Mouse (Mus musculus) erythroid progenitor cell, adult 5-6 weeks (primary cell): Measurements from ENCODE around the gene Zfp719. TPM values are rescaled to one million over a fixed set of nuclear protein-coding genes. Genes with fewer than 3 reads are reported as not detected.

ENCODE experiments used
- ATAC-seq: replicated peaks from 2 replicates; pipeline ENCODE4 v1.8.0; 2016; ENCODE audit warnings: moderate number of reproducible peaks, mild to moderate bottlenecking, moderate TSS enrichment, inconsistent platforms; ENCODE audit not compliant: poor library complexity, low FRiP score, severe bottlenecking
- total RNA-seq, 2 experiments: library from RNA; stranded (forward) in 1 of 2; stranded (reverse) in 1 of 2; fragments of 150-400 nt in 1 of 2; fragments of 186-747, 209-891 nt in 1 of 2; gene quantifications; 2 replicates each; pipeline versions ENCODE4 v1.2.3 to v1.2.4; 2015 to 2017; ENCODE audit warnings: low replicate concordance in 2 of 2

The Zfp719 gene
- total RNA-seq, 2 experiments from 2014 or later = 0.15 to 0.84 TPM

DNA sequence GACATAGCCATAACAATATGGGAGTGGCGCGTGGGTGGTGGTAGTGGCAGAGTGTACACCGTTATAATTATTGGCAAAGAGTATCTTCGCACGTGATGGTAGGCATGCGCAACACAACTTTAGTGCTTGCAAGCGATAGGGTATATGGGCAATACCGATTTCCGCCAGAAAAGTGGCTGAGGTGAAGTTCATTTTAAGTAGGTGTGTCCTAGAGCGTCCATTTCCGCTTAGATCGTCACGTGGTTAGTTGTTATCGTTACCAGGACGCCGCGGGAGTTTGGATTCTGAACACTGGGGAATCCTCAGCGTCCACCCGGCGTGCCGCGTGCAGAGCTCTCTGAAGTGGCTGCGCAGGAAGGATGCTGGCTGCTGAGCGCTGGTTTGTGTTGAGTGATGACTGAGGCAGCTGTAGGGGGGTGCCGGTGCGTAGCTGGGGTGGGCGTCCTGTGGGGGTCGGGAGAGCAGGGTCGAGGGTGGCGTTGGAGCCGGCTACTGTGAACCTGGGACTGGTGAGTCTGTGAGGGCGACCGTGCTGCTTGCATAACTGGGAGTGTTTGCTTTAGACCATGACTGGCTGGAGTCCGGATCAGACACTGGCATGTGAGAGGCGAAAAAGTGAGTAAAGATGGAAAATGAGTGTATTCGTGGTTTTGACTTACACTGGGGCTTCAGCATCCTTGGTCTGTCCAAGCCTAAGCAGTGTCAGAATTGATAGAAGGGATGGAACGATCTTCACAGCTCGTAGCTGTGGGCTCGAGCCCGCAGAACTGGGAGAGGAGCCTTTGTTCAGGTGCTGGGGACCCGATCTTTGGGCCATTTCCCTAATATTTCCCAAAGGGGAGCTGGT lies 27.7 kb downstream of the Zfp719 start, which contains the start of gene Zfp819:
Zfp819 (plus strand) TSS at position 274 of the 847 bp plus-strand sequence.
- no peak for ATAC-seq

DNA sequence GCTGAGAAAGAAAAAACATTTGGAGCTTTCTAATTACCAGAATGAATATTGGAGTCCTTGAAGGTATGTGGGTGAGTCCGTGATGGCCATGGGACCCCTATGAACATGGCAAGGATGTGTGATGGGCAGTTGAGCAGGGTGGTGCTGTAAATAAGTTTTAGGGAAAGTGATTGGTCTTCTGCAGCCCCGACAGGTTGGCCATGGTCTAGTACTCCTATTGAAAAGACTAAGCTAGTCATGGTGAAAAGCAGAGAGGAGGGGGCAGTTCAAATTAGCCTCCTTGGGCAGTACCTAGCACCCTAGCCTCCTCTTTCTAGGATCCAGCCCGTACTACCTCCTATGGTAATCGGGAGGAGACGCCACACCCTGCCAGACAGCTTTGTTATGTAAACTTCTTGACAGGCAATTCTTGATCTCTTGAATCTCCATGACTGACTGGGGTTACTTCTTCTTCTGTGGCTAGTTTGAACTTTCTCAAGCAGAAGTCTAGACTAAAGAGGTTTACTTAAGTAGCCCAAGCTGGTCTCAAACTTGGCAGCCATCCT lies 28.4 kb downstream of the Zfp719 start:
- no peak for ATAC-seq

DNA sequence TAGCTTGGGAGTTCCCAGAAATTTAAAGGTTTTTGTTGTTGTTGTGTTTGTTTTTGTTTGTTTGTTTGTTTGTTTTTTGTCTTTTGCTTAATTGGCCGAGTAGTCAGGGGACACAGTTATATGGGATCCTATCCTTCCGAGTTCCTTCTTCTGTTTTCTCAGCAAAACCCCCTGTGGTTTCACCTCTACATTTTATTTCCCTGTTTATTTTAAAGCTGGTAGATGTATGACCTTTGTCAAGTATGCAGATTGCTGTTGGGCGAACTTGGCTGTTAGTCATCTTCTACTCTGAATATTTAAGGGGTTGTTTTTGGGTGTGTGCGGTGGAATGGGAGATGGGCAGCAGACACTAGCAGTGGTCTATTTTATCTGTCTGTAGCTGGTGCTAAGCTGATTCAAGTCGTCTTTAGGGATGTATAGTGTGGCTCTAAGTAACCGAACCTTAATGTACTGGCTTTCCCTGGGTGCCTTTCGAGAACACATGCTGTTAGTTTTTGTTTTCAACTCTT lies 29.0 kb downstream of the Zfp719 start:
- no peak for ATAC-seq

DNA sequence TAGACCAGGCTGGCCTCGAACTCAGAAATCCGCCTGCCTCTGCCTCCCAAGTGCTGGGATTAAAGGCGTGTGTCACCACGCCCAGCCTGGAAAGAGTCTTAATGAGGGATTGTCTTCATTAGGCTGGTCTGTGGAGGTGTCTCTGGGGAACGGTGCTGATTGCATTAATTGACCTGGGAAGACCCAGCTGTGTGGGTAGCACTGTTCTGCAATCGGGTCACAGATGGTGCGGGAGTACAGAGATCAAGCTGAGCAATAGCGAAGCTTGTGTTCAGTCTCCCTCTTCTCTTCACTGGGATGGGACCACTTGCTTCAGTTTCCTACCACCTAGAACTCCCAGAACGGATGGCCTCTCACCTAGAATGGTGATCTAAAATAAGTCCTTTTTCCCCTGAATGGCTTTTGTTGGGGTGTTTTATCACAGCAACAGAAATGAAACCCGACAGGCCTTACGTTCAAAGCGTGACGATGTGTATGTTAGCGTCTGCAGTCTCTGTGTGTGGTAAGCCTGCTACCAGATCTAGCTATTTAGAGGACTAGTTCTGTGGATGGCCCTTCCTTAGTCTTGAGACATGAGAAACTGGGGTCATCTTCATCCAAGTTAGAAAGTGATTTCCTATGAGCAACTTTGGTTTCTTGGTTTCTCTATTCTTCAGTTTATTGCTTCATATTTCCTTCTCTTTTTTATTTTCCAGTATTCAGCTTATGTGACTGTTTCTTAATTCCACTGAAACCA lies 34.6 kb downstream of the Zfp719 start:
- no peak for ATAC-seq

DNA sequence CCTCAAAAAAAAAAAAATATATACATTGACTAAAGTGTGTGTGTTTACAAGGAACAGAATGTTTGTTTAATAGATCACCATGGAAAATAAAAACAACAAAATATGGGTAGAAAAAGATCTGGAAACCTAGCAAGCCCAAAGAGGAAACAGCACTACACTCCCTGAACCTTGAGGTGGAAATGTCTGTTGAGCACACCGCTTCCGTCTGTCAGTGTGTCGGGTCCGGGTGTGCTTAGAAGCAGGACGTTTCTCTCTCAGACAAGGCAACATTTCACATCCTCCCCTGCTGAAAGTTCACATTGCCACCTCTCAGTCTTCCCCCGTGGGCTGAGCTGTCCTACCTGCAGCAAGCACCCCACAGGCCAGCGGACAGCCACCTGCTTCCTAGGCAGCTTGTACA lies 43.5 kb downstream of the Zfp719 start:
- ATAC-seq = no peak

DNA sequence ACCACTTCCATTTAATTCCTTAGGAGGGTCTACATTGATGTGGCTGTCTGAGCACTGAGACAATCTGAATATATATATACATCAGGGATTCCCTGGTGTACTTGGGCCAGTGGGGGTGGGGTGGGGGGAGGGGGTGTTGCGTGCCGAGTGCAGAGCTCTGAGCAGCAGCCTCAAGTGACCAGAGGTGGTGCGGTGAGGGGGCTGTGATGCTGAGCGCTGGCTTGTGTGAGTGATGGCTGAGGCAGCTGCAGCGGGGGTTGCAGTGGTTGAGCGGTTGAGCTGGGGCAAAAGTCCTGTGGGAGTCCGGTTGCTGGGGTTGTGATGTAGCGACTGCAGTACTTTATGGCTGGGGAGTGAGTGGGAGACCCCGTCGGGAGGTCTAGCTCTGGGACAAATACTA lies 44.4 kb downstream of the Zfp719 start:
- no peak for ATAC-seq

DNA sequence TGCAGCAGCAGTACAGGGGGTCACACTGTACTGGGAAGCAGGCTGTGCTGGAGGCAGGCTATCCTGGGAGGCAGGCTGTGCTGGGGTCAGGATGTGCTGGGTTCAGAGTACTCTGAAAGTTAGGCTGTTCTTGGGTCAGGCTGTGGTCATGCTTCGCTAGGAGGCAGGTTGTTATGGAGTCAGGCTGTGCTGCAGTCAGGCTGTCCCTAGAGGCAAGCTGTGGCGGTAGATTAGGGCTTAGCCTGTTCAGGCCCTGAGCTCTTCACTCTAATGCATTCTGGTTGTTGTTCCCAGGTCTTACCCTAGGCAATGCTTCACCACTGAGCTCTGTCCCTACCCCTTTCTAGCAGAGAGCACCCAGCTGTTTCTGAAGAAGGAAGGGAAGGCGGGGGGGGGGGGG lies 45.7 kb downstream of the Zfp719 start:
- ATAC-seq = no peak

DNA sequence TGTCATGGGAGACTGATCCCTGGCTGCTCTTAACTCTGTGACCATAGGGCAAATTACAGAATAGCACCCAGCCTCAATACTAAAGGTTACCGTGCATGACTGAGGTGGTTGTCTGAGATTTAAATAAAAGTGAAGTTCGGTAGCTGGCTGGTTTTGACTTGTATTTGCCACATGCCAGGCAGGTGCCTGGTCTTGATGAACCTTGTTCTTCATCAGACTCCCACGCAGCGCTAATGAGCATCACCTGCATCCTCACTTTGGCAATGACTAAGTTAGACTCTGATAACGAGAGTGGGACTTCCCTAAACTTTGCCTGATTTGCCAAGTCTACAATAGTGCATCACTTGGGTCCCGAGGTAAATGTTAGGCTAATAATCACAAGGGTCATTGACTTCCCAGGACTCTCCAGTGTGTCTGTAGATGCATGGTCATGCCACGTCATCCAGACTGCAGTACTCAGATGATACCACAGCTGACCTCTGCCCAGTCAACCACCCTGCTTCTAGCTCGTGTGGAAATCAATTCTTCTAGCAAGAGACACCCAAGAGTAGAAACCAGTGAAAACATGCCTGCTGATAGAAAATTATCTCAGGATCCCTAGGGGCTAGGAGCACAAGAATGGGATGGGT lies 46.5 kb downstream of the Zfp719 start:
- no peak for ATAC-seq

DNA sequence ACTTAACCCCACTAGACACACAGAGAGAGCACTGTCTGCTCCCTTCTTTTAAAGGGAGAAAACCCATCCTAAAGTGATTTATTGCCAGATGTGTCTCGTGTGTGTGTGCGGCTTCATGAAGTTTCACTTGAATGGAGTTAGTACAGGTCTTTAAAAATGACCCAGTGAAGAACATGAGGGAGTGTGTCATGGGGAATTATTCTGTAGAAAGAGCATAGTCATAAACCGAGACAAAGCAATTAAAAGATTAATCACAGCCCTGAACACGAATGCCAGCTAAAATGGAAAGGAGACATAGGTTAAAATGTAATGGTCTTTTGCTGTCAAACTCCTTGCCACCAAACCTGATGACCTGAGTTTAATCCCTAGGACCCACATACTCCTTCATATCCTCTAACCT lies 54.5 kb downstream of the Zfp719 start:
- no peak for ATAC-seq

DNA sequence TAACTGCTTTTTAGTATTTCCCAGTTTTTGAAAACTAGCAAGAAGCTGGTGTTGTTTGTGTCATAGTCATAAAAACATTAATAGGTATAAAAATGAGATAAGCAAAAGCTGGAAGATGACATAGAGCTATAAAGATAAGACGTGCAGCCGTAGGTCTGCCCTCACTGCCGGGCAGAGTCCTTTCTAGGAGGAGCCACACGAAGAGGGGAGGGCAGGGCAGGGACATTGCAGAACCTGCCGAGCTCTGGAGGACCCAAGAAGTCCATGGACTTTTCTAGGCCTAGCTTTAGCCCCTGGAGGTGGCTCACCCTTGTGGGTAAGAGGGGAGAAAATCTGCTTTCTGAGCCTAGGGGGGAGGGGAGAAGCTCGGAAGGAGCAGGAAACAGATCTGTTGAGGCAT lies 55.1 kb downstream of the Zfp719 start, which contains the start of gene Ceacam18:
Ceacam18 (plus strand) TSS at position 208 of the 400 bp plus-strand sequence.
- ATAC-seq = no peak

DNA sequence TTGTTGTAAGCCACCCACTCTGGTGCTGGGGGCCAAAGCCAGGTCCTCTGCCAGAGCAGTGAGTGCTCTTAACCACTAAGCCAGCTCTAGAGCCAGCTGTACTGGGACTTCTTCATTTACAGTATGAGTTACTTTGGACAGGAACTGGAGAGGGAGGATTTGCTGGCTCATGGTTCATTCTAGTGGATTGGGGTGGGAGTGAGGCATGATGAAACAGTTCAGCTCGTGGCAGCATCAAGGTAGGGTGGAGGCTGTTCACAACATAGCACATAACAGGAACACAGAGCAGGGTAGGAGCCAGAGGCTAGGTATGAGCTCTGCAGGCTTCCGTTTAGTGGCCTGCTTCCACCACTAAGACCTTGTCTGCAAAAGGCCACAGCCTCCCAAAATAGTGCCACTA lies 56.8 kb downstream of the Zfp719 start:
- ATAC-seq = no peak

DNA sequence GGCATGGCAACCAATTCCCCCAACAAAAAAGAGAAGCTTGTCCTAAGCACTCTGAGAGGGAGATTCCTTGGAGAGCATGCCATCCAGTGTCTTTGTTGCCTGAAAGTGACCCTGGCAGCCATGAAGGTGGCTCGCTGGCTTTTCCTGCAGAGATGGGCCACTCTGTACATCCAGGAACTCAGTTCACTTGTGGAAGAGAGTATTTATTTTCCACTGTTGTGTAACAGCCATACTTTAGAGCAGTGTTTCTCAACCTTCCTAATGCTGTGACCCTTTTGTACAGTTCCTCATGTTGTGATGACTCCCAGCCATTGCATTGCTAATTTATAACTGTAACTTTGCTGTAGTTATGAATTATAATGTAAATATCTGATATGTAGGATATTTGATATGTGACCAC lies 57.7 kb downstream of the Zfp719 start:
- no peak for ATAC-seq

DNA sequence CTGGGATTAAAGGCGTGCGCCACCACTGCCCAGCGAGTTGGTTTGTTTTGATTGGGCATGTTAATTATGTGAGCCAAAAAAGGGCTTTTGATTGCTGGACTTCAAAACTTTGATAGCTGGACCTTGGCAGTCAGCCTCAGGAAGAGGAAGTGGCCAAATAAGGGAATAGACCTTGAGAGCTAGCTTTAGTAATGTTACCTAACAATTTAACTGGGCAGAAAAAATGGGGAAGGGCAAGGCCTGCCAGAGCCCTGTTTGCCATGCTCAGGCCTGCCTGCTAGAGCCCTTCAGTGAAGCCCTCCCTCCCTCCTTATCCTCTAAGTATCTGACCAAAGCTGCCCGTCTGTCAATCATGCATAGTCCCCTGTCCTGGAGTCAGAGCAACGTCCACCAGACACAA lies 63.2 kb downstream of the Zfp719 start:
- no peak for ATAC-seq

Other genes with a start within 250 kb of the Zfp719 start
- gene Siglecf, start 228.3 kb upstream of the Zfp719 start, total RNA-seq (2015; ENCODE audit: low replicate concordance) = 6.3 and 10.5 TPM in 2 replicates
- 1.8 and 2.9 TPM in 2 replicates for gene Siglecf, start 228.3 kb upstream of the Zfp719 start, total RNA-seq (2017; ENCODE audit: low replicate concordance)
- 9.4 and 12.2 TPM in 2 replicates for gene Siglecg, start 171.4 kb upstream of the Zfp719 start, total RNA-seq (2015; ENCODE audit: low replicate concordance)
- gene Siglecg, start 171.4 kb upstream of the Zfp719 start, total RNA-seq (2017; ENCODE audit: low replicate concordance) = 4.2 and 7.0 TPM in 2 replicates
- not detected in 2 replicates for gene Lim2, start 151.9 kb upstream of the Zfp719 start, total RNA-seq (2015; ENCODE audit: low replicate concordance)
- gene Lim2, start 151.9 kb upstream of the Zfp719 start, total RNA-seq (2017; ENCODE audit: low replicate concordance) = not detected in 2 replicates
- 114 and 122 TPM in 2 replicates for gene Nkg7, start 142.5 kb upstream of the Zfp719 start, total RNA-seq (2015; ENCODE audit: low replicate concordance)
- 9.2 and 24.6 TPM in 2 replicates for gene Nkg7, start 142.5 kb upstream of the Zfp719 start, total RNA-seq (2017; ENCODE audit: low replicate concordance)
- not detected in 2 replicates for gene Cldnd2, start 138.8 kb upstream of the Zfp719 start, total RNA-seq (2015; ENCODE audit: low replicate concordance)
- not detected in 2 replicates for gene Cldnd2, start 138.8 kb upstream of the Zfp719 start, total RNA-seq (2017; ENCODE audit: low replicate concordance)
- gene Etfb, start 135.5 kb upstream of the Zfp719 start, total RNA-seq (2015; ENCODE audit: low replicate concordance) = 46.5 and 102 TPM in 2 replicates
- gene Etfb, start 135.5 kb upstream of the Zfp719 start, total RNA-seq (2017; ENCODE audit: low replicate concordance) = 70.3 and 109 TPM in 2 replicates
- not detected in 2 replicates for gene Gm45233, start 135.5 kb upstream of the Zfp719 start, total RNA-seq (2015; ENCODE audit: low replicate concordance)
- 5.8 TPM in 1 of 2 replicates, not detected in the other for gene Gm45233, start 135.5 kb upstream of the Zfp719 start, total RNA-seq (2017; ENCODE audit: low replicate concordance)
- gene Vsig10l, start 116.5 kb upstream of the Zfp719 start, total RNA-seq (2015; ENCODE audit: low replicate concordance) = 1.7 TPM in 1 of 2 replicates, not detected in the other
- gene Vsig10l, start 116.5 kb upstream of the Zfp719 start, total RNA-seq (2017; ENCODE audit: low replicate concordance) = 0.13 and 0.23 TPM in 2 replicates
- gene Iglon5, start 89.5 kb upstream of the Zfp719 start, total RNA-seq (2015; ENCODE audit: low replicate concordance) = not detected in 2 replicates
- not detected in 2 replicates for gene Iglon5, start 89.5 kb upstream of the Zfp719 start, total RNA-seq (2017; ENCODE audit: low replicate concordance)
- gene 4931406B18Rik, start 73.7 kb upstream of the Zfp719 start, total RNA-seq (2015; ENCODE audit: low replicate concordance) = not detected in 2 replicates
- gene 4931406B18Rik, start 73.7 kb upstream of the Zfp719 start, total RNA-seq (2017; ENCODE audit: low replicate concordance) = not detected in 2 replicates
- gene Cd33, start 35.2 kb upstream of the Zfp719 start, total RNA-seq (2015; ENCODE audit: low replicate concordance) = 11.9 and 18.9 TPM in 2 replicates
- gene Cd33, start 35.2 kb upstream of the Zfp719 start, total RNA-seq (2017; ENCODE audit: low replicate concordance) = 2.8 and 5.1 TPM in 2 replicates
- gene Zfp658, start 17.4 kb upstream of the Zfp719 start, total RNA-seq (2015; ENCODE audit: low replicate concordance) = not detected in 2 replicates
- gene Zfp658, start 17.4 kb upstream of the Zfp719 start, total RNA-seq (2017; ENCODE audit: low replicate concordance) = 0.51 and 0.91 TPM in 2 replicates
- gene Zfp819, start 27.6 kb downstream of the Zfp719 start, total RNA-seq (2015; ENCODE audit: low replicate concordance) = not detected in 2 replicates
- not detected in 2 replicates for gene Zfp819, start 27.6 kb downstream of the Zfp719 start, total RNA-seq (2017; ENCODE audit: low replicate concordance)
- gene Ceacam18, start 55.1 kb downstream of the Zfp719 start, total RNA-seq (2015; ENCODE audit: low replicate concordance) = not detected in 2 replicates
- not detected in 2 replicates for gene Ceacam18, start 55.1 kb downstream of the Zfp719 start, total RNA-seq (2017; ENCODE audit: low replicate concordance)
- gene Siglece, start 80.6 kb downstream of the Zfp719 start, total RNA-seq (2015; ENCODE audit: low replicate concordance) = 5.8 and 7.1 TPM in 2 replicates
- gene Siglece, start 80.6 kb downstream of the Zfp719 start, total RNA-seq (2017; ENCODE audit: low replicate concordance) = 3.9 and 8.8 TPM in 2 replicates
- 2.1 and 3.2 TPM in 2 replicates for gene Ctu1, start 92.4 kb downstream of the Zfp719 start, total RNA-seq (2015; ENCODE audit: low replicate concordance)
- gene Ctu1, start 92.4 kb downstream of the Zfp719 start, total RNA-seq (2017; ENCODE audit: low replicate concordance) = 0.51 TPM in 1 of 2 replicates, not detected in the other
- not detected in 2 replicates for gene Klk14, start 110.8 kb downstream of the Zfp719 start, total RNA-seq (2015; ENCODE audit: low replicate concordance)
- gene Klk14, start 110.8 kb downstream of the Zfp719 start, total RNA-seq (2017; ENCODE audit: low replicate concordance) = not detected in 2 replicates
- not detected in 2 replicates for gene Klk13, start 133.0 kb downstream of the Zfp719 start, total RNA-seq (2015; ENCODE audit: low replicate concordance)
- not detected in 2 replicates for gene Klk13, start 133.0 kb downstream of the Zfp719 start, total RNA-seq (2017; ENCODE audit: low replicate concordance)
- gene Klk12, start 189.3 kb downstream of the Zfp719 start, total RNA-seq (2015; ENCODE audit: low replicate concordance) = not detected in 2 replicates
- gene Klk12, start 189.3 kb downstream of the Zfp719 start, total RNA-seq (2017; ENCODE audit: low replicate concordance) = not detected in 2 replicates
- not detected in 2 replicates for gene Klk11, start 195.0 kb downstream of the Zfp719 start, total RNA-seq (2015; ENCODE audit: low replicate concordance)
- gene Klk11, start 195.0 kb downstream of the Zfp719 start, total RNA-seq (2017; ENCODE audit: low replicate concordance) = not detected in 2 replicates
- gene Klk10, start 201.4 kb downstream of the Zfp719 start, total RNA-seq (2015; ENCODE audit: low replicate concordance) = not detected in 2 replicates
- not detected in 2 replicates for gene Klk10, start 201.4 kb downstream of the Zfp719 start, total RNA-seq (2017; ENCODE audit: low replicate concordance)
- gene Klk9, start 212.3 kb downstream of the Zfp719 start, total RNA-seq (2015; ENCODE audit: low replicate concordance) = not detected in 2 replicates
- not detected in 2 replicates for gene Klk9, start 212.3 kb downstream of the Zfp719 start, total RNA-seq (2017; ENCODE audit: low replicate concordance)
- not detected in 2 replicates for gene Klk8, start 218.0 kb downstream of the Zfp719 start, total RNA-seq (2015; ENCODE audit: low replicate concordance)
- gene Klk8, start 218.0 kb downstream of the Zfp719 start, total RNA-seq (2017; ENCODE audit: low replicate concordance) = not detected in 2 replicates
- not detected in 2 replicates for gene Klk7, start 231.7 kb downstream of the Zfp719 start, total RNA-seq (2015; ENCODE audit: low replicate concordance)
- not detected in 2 replicates for gene Klk7, start 231.7 kb downstream of the Zfp719 start, total RNA-seq (2017; ENCODE audit: low replicate concordance)
- gene Klk6, start 244.9 kb downstream of the Zfp719 start, total RNA-seq (2015; ENCODE audit: low replicate concordance) = not detected in 2 replicates
- not detected in 2 replicates for gene Klk6, start 244.9 kb downstream of the Zfp719 start, total RNA-seq (2017; ENCODE audit: low replicate concordance)